Mouse (Mus musculus) cortical plate, adult 2 months (tissue): ENCODE results near the gene Pknox2. TPM values are rescaled to one million over a fixed set of nuclear protein-coding genes. Genes with fewer than 3 reads are reported as not detected.

Experiments used
- H3K27ac ChIP-seq: fragments of 200-500 bp; 2 replicates; pipeline ENCODE4 v1.5.1; 2012; ENCODE audit warnings: low read length, control low read depth, inconsistent platforms; ENCODE audit not compliant: insufficient read depth
- H3K4me1 ChIP-seq: fragments of 200-500 bp; 2 replicates; pipeline ENCODE4 v1.6.1; 2011; ENCODE audit warnings: low read length; ENCODE audit not compliant: control insufficient read depth, insufficient read depth
- H3K4me3 ChIP-seq: fragments of 200-500 bp; 2 replicates; pipeline ENCODE4 v1.5.1; 2011; ENCODE audit warnings: mild to moderate bottlenecking, low read length, control low read depth; ENCODE audit not compliant: insufficient read depth
- CTCF ChIP-seq: fragments of 200-500 bp; IDR thresholded peaks from 2 replicates; pipeline ENCODE4 v1.5.1; 2011; ENCODE audit warnings: mild to moderate bottlenecking, control low read depth, low read length; ENCODE audit not compliant: insufficient read depth; ENCODE audit errors: extremely low read depth
- POLR2A ChIP-seq: fragments of 200-500 bp; IDR thresholded peaks from 2 replicates; pipeline ENCODE4 v1.6.1; 2011; ENCODE audit warnings: mild to moderate bottlenecking, low read length, control low read depth; ENCODE audit not compliant: insufficient read depth; ENCODE audit errors: extremely low read depth
- polyA plus RNA-seq: library from polyadenylated mRNA; depleted of rRNA; stranded (reverse); fragments of >200 nt; gene quantifications from 2 replicates; pipeline ENCODE4 v1.2.3, GENCODE M21; 2012

The Pknox2 gene
- polyA plus RNA-seq, 1 experiment, result 80.9 TPM

- peak overlapping the region; percentile 28 for H3K27ac ChIP-seq
- no peak for TF ChIP-seq POLR2A
- TF ChIP-seq CTCF, result no peak
- H3K4me3 ChIP-seq, result no peak overlapping the region
- peaks cover 14% of the 10 kb centered on the region for H3K4me1 ChIP-seq
Measured at GRCm38 (mm10) chr9:37038445-37038844, 108.8 kb downstream of the Pknox2 start.

- 0 out of 2 replicates have a peak overlapping the region, but pooled peaks have one; percentile 8 for H3K27ac ChIP-seq
Measured at GRCm38 (mm10) chr9:37037405-37037804, 109.8 kb downstream of the Pknox2 start.

GRCm38 (mm10) chr9:37035248-37035647 lies 112.0 kb downstream of the Pknox2 start:
- Histone ChIP-seq H3K4me1 (peaks cover 14% of the 10 kb centered on the region), H3K4me3 (no peak overlapping the region), H3K27ac (no peak overlapping the region)
- TF ChIP-seq POLR2A, result no peak
- TF ChIP-seq CTCF, result peak; percentile 13; the same call in 1 of the 2 replicates

More at GRCm38 (mm10) chr9:37037405-37037804, 109.8 kb downstream of the Pknox2 start:
- no peak for TF ChIP-seq POLR2A
- TF ChIP-seq CTCF, result no peak
- H3K4me3 ChIP-seq, result no peak overlapping the region
- H3K4me1 ChIP-seq, result peaks cover 14% of the 10 kb centered on the region

DNA sequence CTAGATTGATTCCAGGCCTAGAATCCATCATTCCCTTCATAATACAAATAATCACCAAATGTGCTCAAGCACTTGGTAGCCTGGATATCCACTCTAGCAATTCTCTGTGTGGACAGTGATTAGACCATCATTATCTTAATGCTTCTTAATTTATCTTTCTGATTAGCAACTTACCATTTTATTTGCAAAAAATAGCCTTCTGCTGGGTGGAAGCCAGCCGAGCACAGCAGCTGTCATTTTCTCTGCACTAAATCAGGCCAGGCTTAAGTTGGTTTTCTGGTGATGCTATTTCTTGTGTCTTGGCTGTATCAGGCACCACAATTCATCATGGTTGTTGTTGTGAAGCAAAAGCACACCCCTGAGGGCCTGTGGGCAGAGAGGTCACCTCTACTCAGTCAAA lies 112.9 kb downstream of the Pknox2 start:
- no peak overlapping the region for H3K27ac ChIP-seq
- H3K4me1 ChIP-seq, result peaks cover 14% of the 10 kb centered on the region
- no peak for TF ChIP-seq CTCF
- no peak for TF ChIP-seq POLR2A
- no peak overlapping the region for H3K4me3 ChIP-seq

DNA sequence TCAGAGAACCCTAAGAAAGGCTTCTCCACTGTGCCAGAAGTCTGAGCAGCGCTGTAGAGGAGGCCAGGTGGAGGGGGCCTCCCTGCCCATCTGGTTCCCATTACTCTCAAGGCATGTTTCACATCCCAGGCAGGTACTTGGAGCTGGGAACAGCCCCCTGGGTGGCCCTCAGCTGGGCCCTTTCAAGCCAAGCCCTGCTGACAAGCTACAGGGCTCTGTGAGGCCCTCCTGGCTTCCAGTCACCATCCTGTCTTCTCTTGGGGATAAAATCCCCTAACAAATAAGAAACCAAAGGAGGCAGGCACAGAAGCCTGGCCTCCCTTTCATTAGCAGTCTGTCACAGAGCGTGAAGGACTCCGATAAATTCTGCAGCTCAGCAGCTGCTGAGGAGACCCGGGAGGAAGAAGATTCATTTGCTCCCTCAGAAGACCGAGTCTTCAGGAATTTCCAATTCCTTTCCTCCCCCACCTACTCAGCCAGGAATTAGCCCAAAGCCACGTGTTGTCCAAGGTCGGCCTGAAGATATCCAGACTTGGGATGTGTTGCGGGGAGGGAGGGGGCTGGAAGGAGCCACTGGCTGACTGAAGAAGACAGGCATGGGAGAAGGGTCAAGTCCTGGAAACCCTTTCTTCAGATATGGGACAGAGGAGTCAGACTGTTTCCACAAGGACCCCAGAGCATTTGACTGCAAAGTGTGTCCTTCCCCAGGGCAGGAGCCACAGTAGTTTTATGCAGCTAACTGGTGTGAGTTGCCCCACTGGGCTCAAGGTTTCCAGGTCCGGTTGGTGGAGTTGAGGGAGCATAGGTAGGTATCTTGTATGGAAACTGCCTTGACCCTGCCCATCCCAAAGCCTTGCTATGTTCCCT lies 116.6 kb downstream of the Pknox2 start:
- TF ChIP-seq POLR2A (no peak), CTCF (no peak)
- Histone ChIP-seq H3K4me1 (peaks cover 3% of the 10 kb centered on the region; the same call in 1 of the 2 replicates), H3K27ac (no peak overlapping the region), H3K4me3 (no peak overlapping the region)

GRCm38 (mm10) chr9:37029811-37030346 lies 117.3 kb downstream of the Pknox2 start:
- H3K4me3 ChIP-seq, result no peak overlapping the region
- TF ChIP-seq POLR2A (no peak), CTCF (no peak)
- H3K4me1 ChIP-seq, result peaks cover 3% of the 10 kb centered on the region; the same call in 1 of the 2 replicates
- no peak overlapping the region for H3K27ac ChIP-seq

- Histone ChIP-seq H3K27ac (no peak overlapping the region), H3K4me1 (no peaks in the 10 kb centered on the region), H3K4me3 (no peak overlapping the region)
- TF ChIP-seq POLR2A, result no peak
- TF ChIP-seq CTCF, result no peak
Measured at GRCm38 (mm10) chr9:37027825-37028575, 119.2 kb downstream of the Pknox2 start.

DNA sequence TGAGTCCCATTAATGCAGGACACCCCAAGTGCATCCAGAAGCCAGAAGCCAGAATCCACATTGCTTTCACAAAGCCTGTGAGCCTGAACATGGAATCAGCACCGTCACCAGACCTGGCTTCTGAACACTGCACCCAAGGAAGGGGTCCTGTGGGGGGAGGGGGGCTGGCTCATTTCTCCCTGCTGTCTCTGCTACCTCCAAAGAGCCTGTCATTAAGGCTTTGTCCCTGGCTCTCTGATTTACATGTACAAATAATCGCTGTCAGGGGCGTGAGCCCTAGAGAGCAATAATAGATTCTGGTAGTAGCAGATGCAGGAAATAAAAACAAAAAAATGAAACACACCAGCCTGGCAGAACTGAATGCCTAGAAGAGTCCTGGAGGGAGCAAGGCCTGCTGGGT lies 121.3 kb downstream of the Pknox2 start:
- Histone ChIP-seq H3K27ac (no peak overlapping the region), H3K4me1 (peaks cover 2% of the 10 kb centered on the region; the same call in 1 of the 2 replicates), H3K4me3 (no peak overlapping the region)
- TF ChIP-seq CTCF (no peak), POLR2A (no peak)

DNA sequence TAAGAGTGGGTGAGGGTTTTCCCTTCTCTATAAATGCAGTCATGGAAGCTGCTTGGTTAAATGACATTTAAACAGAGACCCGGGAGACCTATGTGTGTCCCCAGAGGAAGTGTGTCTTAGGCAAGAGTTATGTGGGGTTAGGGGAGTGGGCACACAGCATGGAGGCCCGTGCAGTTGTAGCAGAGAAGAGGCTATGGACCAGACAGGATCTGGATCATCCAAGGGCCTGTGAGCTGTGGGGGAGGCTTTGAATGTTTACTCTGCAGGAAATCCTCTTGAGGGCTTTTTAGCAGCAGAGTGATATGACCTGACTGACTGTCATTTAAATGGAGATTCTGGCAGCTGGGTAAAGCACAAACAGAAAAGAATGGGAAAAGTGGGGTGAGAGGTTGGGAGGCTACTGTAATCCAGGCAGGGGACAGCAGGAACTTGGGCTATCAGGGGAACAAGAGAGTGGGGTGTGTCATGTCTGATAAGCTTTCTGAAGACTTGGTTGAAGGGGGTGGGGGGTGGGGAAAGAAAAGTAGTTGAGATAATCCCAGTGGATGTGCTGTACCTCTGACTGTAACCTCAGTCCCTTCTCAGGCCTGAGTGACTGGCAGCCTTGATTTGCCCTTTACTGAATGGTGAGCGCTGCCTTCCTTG lies 125.5 kb downstream of the Pknox2 start:
- no peak overlapping the region for H3K4me3 ChIP-seq
- no peak overlapping the region for H3K27ac ChIP-seq
- TF ChIP-seq POLR2A (no peak), CTCF (no peak)
- H3K4me1 ChIP-seq, result peaks cover 11% of the 10 kb centered on the region
